Mouse (Mus musculus) cerebellum, postnatal 4 days (tissue): Measurements from ENCODE around the gene Scfd2.
A peak's percentile ranks its signal among the peaks of the same experiment; 100 is the strongest.

Source experiments
- DNase-seq, 2 experiments: peaks; one replicate each; pipeline ENCODE4 v3.0.0; 2022; ENCODE audit warnings: low spot score in 2 of 2, mixed read lengths in 1 of 2

Scfd2 gene

GRCm38 (mm10) chr5:74531630-74532280 is at the start of gene Scfd2:
Scfd2 (minus strand) TSS chr5:74531759.
- DNase-seq = peak; percentile 96 to 98

GRCm38 (mm10) chr5:74571767-74572166 is 40.2 kb upstream of the Scfd2 start:
- DNase-seq = no peak

- DNase-seq = no peak
Observed at GRCm38 (mm10) chr5:74561151-74561550, 29.6 kb upstream of the Scfd2 start.

GRCm38 (mm10) chr5:74549566-74549965 is 18.0 kb upstream of the Scfd2 start:
- no peak for DNase-seq

GRCm38 (mm10) chr5:74545606-74546005 is 14.0 kb upstream of the Scfd2 start:
- no peak for DNase-seq

- no peak for DNase-seq
Observed at GRCm38 (mm10) chr5:74536180-74536947, 4.8 kb upstream of the Scfd2 start.

- DNase-seq = peak; percentile 80 to 93
Observed at GRCm38 (mm10) chr5:74535240-74536021, 3.9 kb upstream of the Scfd2 start, which contains the start of gene Fip1l1. Fip1l1 (plus strand) TSS chr5:74535449.

- DNase-seq = no peak
Observed at GRCm38 (mm10) chr5:74530785-74531184, 774 bp downstream of the Scfd2 start.

GRCm38 (mm10) chr5:74527025-74527424 is 4.5 kb downstream of the Scfd2 start:
- DNase-seq = no peak

- DNase-seq = no peak
Observed at GRCm38 (mm10) chr5:74511686-74512085, 19.9 kb downstream of the Scfd2 start.

GRCm38 (mm10) chr5:74492705-74493104 is 38.9 kb downstream of the Scfd2 start:
- no peak for DNase-seq

- DNase-seq = no peak
Observed at GRCm38 (mm10) chr5:74484646-74485045, 46.9 kb downstream of the Scfd2 start.

GRCm38 (mm10) chr5:74482633-74483032 is 48.9 kb downstream of the Scfd2 start:
- DNase-seq = no peak

- DNase-seq = no peak
Observed at GRCm38 (mm10) chr5:74482034-74482433, 49.5 kb downstream of the Scfd2 start.

- no peak for DNase-seq
Observed at GRCm38 (mm10) chr5:74480409-74480808, 51.1 kb downstream of the Scfd2 start.

- no peak for DNase-seq
Observed at GRCm38 (mm10) chr5:74479947-74480346, 51.6 kb downstream of the Scfd2 start.

GRCm38 (mm10) chr5:74479157-74479556 is 52.4 kb downstream of the Scfd2 start:
- no peak for DNase-seq

- DNase-seq = no peak
Observed at GRCm38 (mm10) chr5:74476551-74476950, 55.0 kb downstream of the Scfd2 start.

- no peak for DNase-seq
Observed at GRCm38 (mm10) chr5:74473117-74473516, 58.4 kb downstream of the Scfd2 start.

- no peak for DNase-seq
Observed at GRCm38 (mm10) chr5:74470819-74471218, 60.7 kb downstream of the Scfd2 start.

- no peak for DNase-seq
Observed at GRCm38 (mm10) chr5:74469620-74470019, 61.9 kb downstream of the Scfd2 start.

GRCm38 (mm10) chr5:74467753-74468152 is 63.8 kb downstream of the Scfd2 start:
- no peak for DNase-seq
